Mouse (Mus musculus) adrenal gland, adult 18-20 months (tissue): ENCODE measurements around the gene Gm8082. TPM values are rescaled to one million over a fixed set of nuclear protein-coding genes. Genes with fewer than 3 reads are reported as not detected.
"Not testable (repeated sequence)": the region's sequence is repeated elsewhere in the genome, so short reads cannot be mapped to it uniquely, and the experiment has no call there.

Experiments
- DNase-seq, 2 experiments: peaks; one replicate each; pipeline ENCODE4 v3.0.0; 2021 to 2022; ENCODE audit warnings: low spot score in 2 of 2
- long read RNA-seq, 2 experiments: library from polyadenylated mRNA; stranded (forward); transcript quantifications; one replicate each; pipeline ENCODE4 v2.0.0; 2021
- total RNA-seq, 2 experiments: library from RNA; stranded (reverse); gene quantifications; 1 replicate in 1 of 2; 2 replicates in 1 of 2; pipeline ENCODE4 v1.2.3; 2021

Gene Gm8082
- total RNA-seq: not detected
- long read RNA-seq, experiment 1: 0 reads
- long read RNA-seq, experiment 2: 0 reads

GRCm38 (mm10) chr14:42993524-42993923 lies at the start of gene Gm8082:
Gene Gm8082, minus strand, starts transcription at chr14:42993624.
- DNase-seq: not testable (repeated sequence)

GRCm38 (mm10) chr14:43015528-43015927 lies 22.1 kb upstream of the Gm8082 start, which contains the start of gene Gm10376:
Gene Gm10376, minus strand, starts transcription at chr14:43015628.
- DNase-seq: not testable (repeated sequence)

Other genes with a start within 250 kb of the Gm8082 start
- not detected for gene Gm3015, start 224.8 kb downstream of the Gm8082 start, total RNA-seq
- not detected for gene Gm10377, start 195.6 kb downstream of the Gm8082 start, total RNA-seq
- not detected for gene Gm21977, start 140.1 kb downstream of the Gm8082 start, total RNA-seq
- not detected for gene Gm10376, start 22.0 kb upstream of the Gm8082 start, total RNA-seq
- not detected for gene Gm8094, start 83.0 kb upstream of the Gm8082 start, total RNA-seq
- gene Gm8104, start 107.0 kb upstream of the Gm8082 start, total RNA-seq: not detected
- gene Gm7233, start 186.2 kb upstream of the Gm8082 start, total RNA-seq: not detected
- not detected for gene Gm8122, start 241.7 kb upstream of the Gm8082 start, total RNA-seq